Mouse (Mus musculus) adrenal gland (tissue): ENCODE measurements around the gene Tbc1d8b.
"Not testable (repeated sequence)": the region's sequence is repeated elsewhere in the genome, so short reads cannot be mapped to it uniquely, and the experiment has no call there.

ENCODE experiments used
- intact Hi-C: fragments of 180-260 bp; cut with DNase I; formaldehyde crosslinking; loops from one replicate; pipeline ENCODE4 v1.15.1; 2025
- long read RNA-seq, 2 experiments: library from polyadenylated mRNA; unstranded; transcript quantifications; one replicate each; pipeline ENCODE4 v2.0.0; 2020; ENCODE audit warnings: borderline replicate concordance in 1 of 2; ENCODE audit not compliant: insufficient replicate concordance in 1 of 2

Tbc1d8b gene
- long read RNA-seq, experiment 1 = 0 reads
- long read RNA-seq, experiment 2, partial matches to known transcripts = 1 of 1 reads
- long read RNA-seq, experiment 2, other reads (novel, unspliced or antisense) = 0 of 1 reads

GRCm38 (mm10) chrX:139684775-139685695 is at the start of gene Tbc1d8b:
Gene Tbc1d8b (plus strand): TSS chrX:139684996.
- intact Hi-C loops = no loop called here

- intact Hi-C loops = no loop called here
Measured at GRCm38 (mm10) chrX:139639744-139640143, 45.1 kb upstream of the Tbc1d8b start.

- intact Hi-C loops = no loop called here
Measured at GRCm38 (mm10) chrX:139640418-139640817, 44.4 kb upstream of the Tbc1d8b start.

- intact Hi-C loops = no loop called here
Measured at GRCm38 (mm10) chrX:139652226-139652625, 32.6 kb upstream of the Tbc1d8b start.

GRCm38 (mm10) chrX:139653292-139653691 is 31.5 kb upstream of the Tbc1d8b start:
- intact Hi-C loops = no loop called here

GRCm38 (mm10) chrX:139654350-139655063 is 30.3 kb upstream of the Tbc1d8b start:
- intact Hi-C loops = no loop called here

GRCm38 (mm10) chrX:139662111-139662510 is 22.7 kb upstream of the Tbc1d8b start:
- intact Hi-C loops = loop anchor here (10.0 kb wide), 1 partner anchor 247 kb away; no protein-coding TSS in a partner anchor

- intact Hi-C loops = loop anchor here (10.0 kb wide), 1 partner anchor 251 kb away; no protein-coding TSS in a partner anchor
Measured at GRCm38 (mm10) chrX:139665829-139666228, 19.0 kb upstream of the Tbc1d8b start.

GRCm38 (mm10) chrX:139684410-139684774 is 404 bp upstream of the Tbc1d8b start:
- intact Hi-C loops = no loop called here

- intact Hi-C loops = no loop called here
Measured at GRCm38 (mm10) chrX:139714381-139714780, 29.6 kb downstream of the Tbc1d8b start, which contains the start of gene Gm15013. Gene Gm15013 (minus strand): TSS chrX:139714481.

- intact Hi-C loops = no loop called here
Measured at GRCm38 (mm10) chrX:139722350-139722749, 37.6 kb downstream of the Tbc1d8b start.

- intact Hi-C loops = no loop called here
Measured at GRCm38 (mm10) chrX:139730541-139730940, 45.7 kb downstream of the Tbc1d8b start.

GRCm38 (mm10) chrX:139737066-139737465 is 52.3 kb downstream of the Tbc1d8b start:
- intact Hi-C loops = no loop called here

GRCm38 (mm10) chrX:139751855-139752254 is 67.1 kb downstream of the Tbc1d8b start:
- intact Hi-C loops = no loop called here

- intact Hi-C loops = not testable (repeated sequence)
Measured at GRCm38 (mm10) chrX:139758634-139759033, 73.8 kb downstream of the Tbc1d8b start.

- intact Hi-C loops = loop anchor here (5.0 kb wide), 1 partner anchor 345 kb away; no protein-coding TSS in a partner anchor
Measured at GRCm38 (mm10) chrX:139762546-139762945, 77.8 kb downstream of the Tbc1d8b start.

- intact Hi-C loops = no loop called here
Measured at GRCm38 (mm10) chrX:139769975-139770637, 85.3 kb downstream of the Tbc1d8b start.

GRCm38 (mm10) chrX:139774309-139775083 is 89.7 kb downstream of the Tbc1d8b start:
- intact Hi-C loops = loop anchor here (1.0 kb wide), 1 partner anchor 57 kb away; no protein-coding TSS in a partner anchor

GRCm38 (mm10) chrX:139775084-139775612 is 90.4 kb downstream of the Tbc1d8b start:
- intact Hi-C loops = no loop called here

GRCm38 (mm10) chrX:139777357-139777756 is 92.6 kb downstream of the Tbc1d8b start:
- intact Hi-C loops = no loop called here
